ENCODE assay signal across 8 mouse cellular contexts in genomic region chr6:70790852-70791761, GRCm38 (mm10). TPM values are rescaled to one million over a fixed set of nuclear protein-coding genes. Genes with fewer than 3 reads are reported as not detected.
DNase-seq lines count a peak whose midpoint lies in the region; ATAC-seq and TF ChIP-seq lines count a peak whose summit lies in the region.

No protein-coding gene starts in this region.

- no peaks in the 10 kb centered on the region for H3K9me3 ChIP-seq in embryonic facial prominence, embryonic 11.5 days (replicated peaks; ENCODE audit: control insufficient read depth, low read length)
- no peaks in the 10 kb centered on the region for H3K9me3 ChIP-seq in hindbrain, embryonic 12.5 days (replicated peaks)
- no peaks in the 10 kb centered on the region for H3K9me3 ChIP-seq in liver, embryonic 14.5 days (ENCODE audit: control insufficient read depth, low read length)
- H3K9me3 ChIP-seq in neural tube, embryonic 15.5 days (replicated peaks), result no peaks in the 10 kb centered on the region

- H3K4me1 ChIP-seq in embryonic facial prominence, embryonic 11.5 days (ENCODE audit: control insufficient read depth, insufficient read depth, low read length), result no peaks in the 10 kb centered on the region
- H3K4me1 ChIP-seq in hindbrain, embryonic 12.5 days, result peaks cover 25% of the 10 kb centered on the region
- H3K4me1 ChIP-seq in liver, embryonic 14.5 days (replicated peaks; ENCODE audit: control insufficient read depth in 2 of 2, insufficient read depth in 2 of 2, low read length in 1 of 2), result peaks cover 40 to 52% of the 10 kb centered on the region in 2 experiments
- peaks cover 43% of the 10 kb centered on the region for H3K4me1 ChIP-seq in neural tube, embryonic 15.5 days

- H3K9ac ChIP-seq in embryonic facial prominence, embryonic 11.5 days (replicated peaks; ENCODE audit: low read length), result peak overlapping the region; percentile 66
- peak overlapping the region; percentile 79 for H3K9ac ChIP-seq in hindbrain, embryonic 12.5 days
- H3K9ac ChIP-seq in liver, embryonic 14.5 days (replicated peaks), result peak overlapping the region; percentile 86
- peak overlapping the region; percentile 81 for H3K9ac ChIP-seq in neural tube, embryonic 15.5 days (replicated peaks)

- peak overlapping the region; percentile 70 for H3K4me2 ChIP-seq in embryonic facial prominence, embryonic 11.5 days (ENCODE audit: low read depth, low read length)
- H3K4me2 ChIP-seq in hindbrain, embryonic 12.5 days (replicated peaks), result peak overlapping the region; percentile 87
- H3K4me2 ChIP-seq in liver, embryonic 14.5 days (ENCODE audit: low read depth), result peak overlapping the region; percentile 82
- H3K4me2 ChIP-seq in neural tube, embryonic 15.5 days, result peak overlapping the region; percentile 89

- ATAC-seq in frontal cortex, adult (ENCODE audit: low TSS enrichment), result peak; percentile 26; the same call in 1 of the 2 replicates
- ATAC-seq in embryonic facial prominence, embryonic 11.5 days (replicated peaks; ENCODE audit: insufficient number of reproducible peaks, low FRiP score, low TSS enrichment, low read depth), result peak; percentile 54
- peak; percentile 53 for ATAC-seq in hindbrain, embryonic 12.5 days (ENCODE audit: low FRiP score)
- peak; percentile 32 for ATAC-seq in liver, embryonic 14.5 days (ENCODE audit: insufficient read depth)
- ATAC-seq in neural tube, embryonic 15.5 days (ENCODE audit: low FRiP score), result peak; percentile 59; the same call in 1 of the 2 replicates

- TF ChIP-seq CTCF in liver, embryonic 14.5 days (IDR thresholded peaks at IDR 0.05; ENCODE audit: low read depth), result no peak

- H3K27ac ChIP-seq in embryonic facial prominence, embryonic 11.5 days (replicated peaks; ENCODE audit: low read depth, low read length), result peak overlapping the region; percentile 47; the same call in 1 of the 2 replicates
- H3K27ac ChIP-seq in hindbrain, embryonic 12.5 days, result peak overlapping the region; percentile 75
- peak overlapping the region; percentile 86 for H3K27ac ChIP-seq in liver, embryonic 14.5 days
- H3K27ac ChIP-seq in neural tube, embryonic 15.5 days (replicated peaks), result peak overlapping the region; percentile 73

- TF ChIP-seq EP300 in liver, embryonic 14.5 days (IDR thresholded peaks at IDR 0.05; ENCODE audit: low read depth), result no peak

- H3K36me3 ChIP-seq in embryonic facial prominence, embryonic 11.5 days (replicated peaks; ENCODE audit: control insufficient read depth, insufficient read depth, low read depth, low read length), result no peaks in the 10 kb centered on the region
- no peaks in the 10 kb centered on the region for H3K36me3 ChIP-seq in hindbrain, embryonic 12.5 days
- H3K36me3 ChIP-seq in liver, embryonic 14.5 days (replicated peaks; ENCODE audit: control insufficient read depth, insufficient read depth, low read depth), result peaks cover 6% of the 10 kb centered on the region
- H3K36me3 ChIP-seq in neural tube, embryonic 15.5 days, result no peaks in the 10 kb centered on the region

- peak overlapping the region; percentile 63 for H3K4me3 ChIP-seq in embryonic facial prominence, embryonic 11.5 days (ENCODE audit: low read depth, low read length)
- H3K4me3 ChIP-seq in hindbrain, embryonic 12.5 days, result peak overlapping the region; percentile 75
- peak overlapping the region; percentile 71 to 74 for H3K4me3 ChIP-seq in liver, embryonic 14.5 days (ENCODE audit: insufficient read depth in 1 of 2, low read depth in 2 of 2, low read length in 2 of 2)
- peak overlapping the region; percentile 84 for H3K4me3 ChIP-seq in neural tube, embryonic 15.5 days (replicated peaks)

- 8% methylated on average over 18 of the region's 18 CpGs for WGBS in embryonic facial prominence, embryonic 11.5 days
- 4% methylated on average over 18 of the region's 18 CpGs for WGBS in hindbrain, embryonic 12.5 days
- WGBS in liver, embryonic 14.5 days (ENCODE audit: insufficient replicate concordance), result 1% methylated on average over 18 of the region's 18 CpGs
- 10% methylated on average over 18 of the region's 18 CpGs for WGBS in neural tube, embryonic 15.5 days

- H3K27me3 ChIP-seq in embryonic facial prominence, embryonic 11.5 days (ENCODE audit: control insufficient read depth, insufficient read depth, low read length), result no peaks in the 10 kb centered on the region
- H3K27me3 ChIP-seq in hindbrain, embryonic 12.5 days, result no peaks in the 10 kb centered on the region
- no peaks in the 10 kb centered on the region for H3K27me3 ChIP-seq in liver, embryonic 14.5 days (ENCODE audit: control insufficient read depth, insufficient read depth, low read length)
- H3K27me3 ChIP-seq in neural tube, embryonic 15.5 days (replicated peaks), result no peaks in the 10 kb centered on the region

- DNase-seq in frontal cortex, postnatal 36 days (ENCODE audit: low spot score in 2 of 2), result no peak
- peak; percentile 38 for DNase-seq in ES-CJ7 (ENCODE audit: low read depth, low spot score)
- DNase-seq in embryonic facial prominence, embryonic 11.5 days (ENCODE audit: low spot score), result peak; percentile 61
- peak; percentile 69 to 72 (median 72) for DNase-seq in liver, embryonic 14.5 days (ENCODE audit: low read depth in 3 of 3, low spot score in 3 of 3)
- no peak for DNase-seq in left cerebral cortex, adult 11 months (ENCODE audit: low spot score)

RNA-seq across cellular contexts. Expression of gene Rpia, which starts 0.9 kb away (rescaled TPM):
- polyA plus RNA-seq in embryonic facial prominence, embryonic 11.5 days (2014; fragmentation: Nextera tagmentation; extraction: Ambion mirVana), result 2.0 and 2.1 TPM in 2 replicates
- polyA plus RNA-seq in hindbrain, embryonic 12.5 days (2016; fragmentation: Nextera tagmentation; extraction: Ambion mirVana), result 3.2 and 3.5 TPM in 2 replicates
- 24.4 and 36.7 TPM in 2 replicates for polyA plus RNA-seq in liver, embryonic 14.5 days (2012; rRNA removed)
- polyA plus RNA-seq in liver, embryonic 14.5 days (2014; fragmentation: Nextera tagmentation; extraction: Ambion mirVana), result 4.5 and 4.7 TPM in 2 replicates
- polyA plus RNA-seq in neural tube, embryonic 15.5 days (2015; fragmentation: Nextera tagmentation; extraction: Ambion mirVana), result 3.2 and 3.4 TPM in 2 replicates

RNA-seq across cellular contexts. Expression of gene Eif2ak3, which starts 53.2 kb away (rescaled TPM):
- 8.4 and 9.1 TPM in 2 replicates for polyA plus RNA-seq in embryonic facial prominence, embryonic 11.5 days (2014; fragmentation: Nextera tagmentation; extraction: Ambion mirVana)
- 16.1 and 17.6 TPM in 2 replicates for polyA plus RNA-seq in hindbrain, embryonic 12.5 days (2016; fragmentation: Nextera tagmentation; extraction: Ambion mirVana)
- polyA plus RNA-seq in liver, embryonic 14.5 days (2012; rRNA removed), result 3.2 and 3.3 TPM in 2 replicates
- polyA plus RNA-seq in liver, embryonic 14.5 days (2014; fragmentation: Nextera tagmentation; extraction: Ambion mirVana), result 2.3 and 2.5 TPM in 2 replicates
- 11.6 and 13.3 TPM in 2 replicates for polyA plus RNA-seq in neural tube, embryonic 15.5 days (2015; fragmentation: Nextera tagmentation; extraction: Ambion mirVana)

Comparison
In these comparisons a context has a peak if more than half of its experiments do, and no peak if none do; other contexts are left out.
1. DNase-seq: peak in ES-CJ7 (single experiment), embryonic facial prominence, embryonic 11.5 days (single experiment) and liver, embryonic 14.5 days (3 of 3); none in frontal cortex, postnatal 36 days (0 of 2) and left cerebral cortex, adult 11 months (single experiment).
2. Peak in every context shown above with its lines, with median percentiles within 50 percentile points of each other: ATAC-seq, H3K27ac ChIP-seq, H3K4me2 ChIP-seq, H3K4me3 ChIP-seq and H3K9ac ChIP-seq.